Mouse (Mus musculus): ENCODE data around the gene Ispd.

DNA sequence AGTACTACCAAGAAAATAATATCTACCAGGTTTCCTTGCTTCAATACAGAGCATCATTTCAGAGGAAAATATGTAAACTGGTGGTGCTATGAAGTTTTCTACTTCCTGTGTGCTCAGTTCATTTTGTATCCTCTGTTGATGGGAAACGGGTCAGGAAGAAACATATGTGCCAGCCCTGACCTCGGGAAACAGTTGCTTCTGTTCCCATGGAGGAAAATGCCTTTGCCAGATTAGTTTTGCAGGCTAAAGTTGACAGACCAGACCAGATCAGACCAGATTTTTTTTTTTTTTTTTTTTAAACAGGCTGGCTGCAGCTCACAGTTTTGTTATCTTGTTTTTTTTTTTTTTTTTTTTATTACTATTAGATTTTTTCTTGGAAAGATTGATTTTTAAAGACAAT, 293.2 kb downstream of the Ispd start:
- TF ChIP-seq POLR2A (IDR thresholded peaks at IDR 0.05; ENCODE audit: low read depth, low read length): no peak
- no peak for TF ChIP-seq CTCF (IDR thresholded peaks at IDR 0.05; ENCODE audit: borderline replicate concordance, insufficient read depth, low read length)

Data from embryonic fibroblast, embryonic 13.5 days (primary cell).